Mouse (Mus musculus) hindbrain, postnatal 0 days (tissue): ENCODE results near the gene Psmb9. TPM values are rescaled to one million over a fixed set of nuclear protein-coding genes. Genes with fewer than 3 reads are reported as not detected.
"Not testable (repeated sequence)": the region's sequence is repeated elsewhere in the genome, so short reads cannot be mapped to it uniquely, and the experiment has no call there.

Experiments used
- ATAC-seq: fragments of 200-750 bp; cut with Nextera tagmentation; 2 replicates; pipeline ENCODE4 v1.8.0; 2017; ENCODE audit warnings: mild to moderate bottlenecking, moderate TSS enrichment, moderate library complexity
- DNase-seq: peaks from one replicate; pipeline ENCODE4 v3.0.0-alpha.2; 2015; ENCODE audit warnings: low spot score
- H3K27ac ChIP-seq: fragments of 300-500 bp; sonication (generic); 2 replicates; pipeline ENCODE4 v1.5.1; 2014; ENCODE audit warnings: mild to moderate bottlenecking
- H3K27me3 ChIP-seq: fragments of 300-500 bp; sonication (generic); 2 replicates; pipeline ENCODE4 v1.6.1; 2014; ENCODE audit warnings: low read length, mixed read lengths; ENCODE audit not compliant: insufficient read depth
- H3K36me3 ChIP-seq: fragments of 300-500 bp; sonication (generic); 2 replicates; pipeline ENCODE4 v1.6.1; 2014; ENCODE audit warnings: low read length, mixed read lengths; ENCODE audit not compliant: insufficient read depth
- H3K4me1 ChIP-seq: fragments of 300-500 bp; sonication (generic); 2 replicates; pipeline ENCODE4 v1.6.1; 2014; ENCODE audit warnings: antibody characterized with exemption, low read length, mixed read lengths; ENCODE audit not compliant: insufficient read depth
- H3K4me2 ChIP-seq: fragments of 300-500 bp; sonication (generic); 2 replicates; pipeline ENCODE4 v1.6.1; 2014; ENCODE audit warnings: low read depth, mild to moderate bottlenecking, low read length, moderate library complexity, mixed read lengths
- H3K4me3 ChIP-seq: fragments of 300-500 bp; sonication (generic); 2 replicates; pipeline ENCODE4 v1.5.1; 2014; ENCODE audit warnings: low read length
- H3K9ac ChIP-seq: fragments of 300-500 bp; sonication (generic); replicated peaks from 2 replicates; pipeline ENCODE4 v1.6.1; 2014; ENCODE audit warnings: mild to moderate bottlenecking, low read length, moderate library complexity, mixed read lengths
- H3K9me3 ChIP-seq: fragments of 300-500 bp; sonication (generic); 2 replicates; pipeline ENCODE4 v1.6.1; 2016; ENCODE audit warnings: low read length, mixed read lengths
- CTCF ChIP-seq: IDR thresholded peaks from 2 replicates; pipeline ENCODE4 v1.5.1; 2016; ENCODE audit warnings: antibody characterized with exemption, control low read depth, low read depth
- WGBS: fragments of 180-500 bp; shearing (Covaris S2); extraction: QIAGEN DNeasy Blood & Tissue Kit; methylation state at CpG from one replicate; pipeline ENCODE4 v1.1.7; 2014; 5-methylcytosine and 5-hydroxymethylcytosine counted together
- polyA plus RNA-seq: library from polyadenylated mRNA; unstranded; fragments of >200 nt; fragmentation: Nextera tagmentation; extraction: Ambion mirVana; gene quantifications from 2 replicates; pipeline ENCODE4 v1.2.1, GENCODE M21; 2015
- total RNA-seq: library from RNA; depleted of rRNA; stranded (reverse); fragments of >200 nt; gene quantifications from 2 replicates; pipeline ENCODE4 v1.2.3, GENCODE M21; 2014

Gene Psmb9
- total and polyA plus RNA-seq, 2 experiments from 2014 or later: 0.68 to 4.2 TPM

GRCm38 (mm10) chr17:34165033-34165730, 22.4 kb downstream of the Psmb9 start:
- no peak for TF ChIP-seq CTCF
- Histone ChIP-seq H3K4me2 (no peak overlapping the region), H3K4me3 (no peak overlapping the region), H3K27me3 (no peaks in the 10 kb centered on the region), H3K9me3 (no peaks in the 10 kb centered on the region), H3K27ac (no peak overlapping the region), H3K36me3 (no peaks in the 10 kb centered on the region), H3K4me1 (no peaks in the 10 kb centered on the region), H3K9ac (no peak overlapping the region)
- WGBS: 82% methylated on average over 6 of the region's 6 CpGs
- ATAC-seq: no peak
- DNase-seq: no peak

- WGBS: 43% methylated on average over 9 of the region's 9 CpGs
- Histone ChIP-seq H3K27me3 (no peaks in the 10 kb centered on the region), H3K4me1 (no peaks in the 10 kb centered on the region), H3K36me3 (no peaks in the 10 kb centered on the region), H3K4me3 (no peak overlapping the region), H3K9ac (no peak overlapping the region), H3K9me3 (no peaks in the 10 kb centered on the region), H3K4me2 (no peak overlapping the region), H3K27ac (no peak overlapping the region)
- ATAC-seq (no peak), DNase-seq (no peak)
- TF ChIP-seq CTCF: peak; percentile 38
Observed at GRCm38 (mm10) chr17:34164202-34164895, 23.2 kb downstream of the Psmb9 start.

GRCm38 (mm10) chr17:34155534-34155933, 32.0 kb downstream of the Psmb9 start:
- Histone ChIP-seq H3K27ac (no peak overlapping the region), H3K27me3 (no peaks in the 10 kb centered on the region), H3K36me3 (no peaks in the 10 kb centered on the region), H3K4me2 (no peak overlapping the region), H3K9me3 (no peaks in the 10 kb centered on the region), H3K4me1 (no peaks in the 10 kb centered on the region), H3K9ac (no peak overlapping the region), H3K4me3 (no peak overlapping the region)
- 60% methylated on average over 5 of the region's 5 CpGs for WGBS
- TF ChIP-seq CTCF: no peak
- DNase-seq (no peak), ATAC-seq (no peak)

GRCm38 (mm10) chr17:34152923-34153322, 34.6 kb downstream of the Psmb9 start, which contains the start of gene H2-DMb1:
TSS of gene H2-DMb1 (plus strand) at chr17:34153072.
- Histone ChIP-seq H3K4me1 (no peaks in the 10 kb centered on the region), H3K9me3 (no peaks in the 10 kb centered on the region), H3K27ac (no peak within 1 kb of the TSS), H3K27me3 (no peaks in the 10 kb centered on the region), H3K36me3 (no peaks in the 10 kb centered on the region), H3K4me3 (no peak within 1 kb of the TSS), H3K4me2 (no peak within 1 kb of the TSS), H3K9ac (no peak within 1 kb of the TSS)
- DNase-seq (peak; percentile 76), ATAC-seq (peak; percentile 79; the same call in 1 of the 2 replicates)
- TF ChIP-seq CTCF: no peak
- WGBS: 66% methylated on average over 4 of the region's 4 CpGs

- peaks cover 12% of the 10 kb centered on the region; the same call in 1 of the 2 replicates for H3K27me3 ChIP-seq
- no peaks in the 10 kb centered on the region for H3K36me3 ChIP-seq
- DNase-seq (no peak), ATAC-seq (no peak)
- no peak overlapping the region for H3K9ac ChIP-seq
- no peak for TF ChIP-seq CTCF
- 71% methylated on average over 3 of the region's 3 CpGs for WGBS
- H3K4me1 ChIP-seq: no peaks in the 10 kb centered on the region
- H3K4me3 ChIP-seq: no peak overlapping the region
- no peak overlapping the region for H3K4me2 ChIP-seq
- no peak overlapping the region for H3K27ac ChIP-seq
- no peaks in the 10 kb centered on the region for H3K9me3 ChIP-seq
Observed at GRCm38 (mm10) chr17:34144960-34145371, 42.6 kb downstream of the Psmb9 start.

GRCm38 (mm10) chr17:34144221-34144620, 43.3 kb downstream of the Psmb9 start:
- not testable (repeated sequence) for H3K4me2 ChIP-seq, H3K9me3 ChIP-seq, H3K36me3 ChIP-seq, H3K9ac ChIP-seq, ATAC-seq, H3K4me3 ChIP-seq, DNase-seq, H3K27ac ChIP-seq, H3K4me1 ChIP-seq
- peaks cover 17% of the 10 kb centered on the region for H3K27me3 ChIP-seq
- 93% methylated on average over 4 of the region's 4 CpGs for WGBS

GRCm38 (mm10) chr17:34143461-34143860, 44.1 kb downstream of the Psmb9 start:
- Histone ChIP-seq H3K4me1 (peaks cover 4% of the 10 kb centered on the region; the same call in 1 of the 2 replicates), H3K27ac (no peak overlapping the region), H3K4me2 (no peak overlapping the region), H3K36me3 (no peaks in the 10 kb centered on the region), H3K9me3 (no peaks in the 10 kb centered on the region), H3K27me3 (peaks cover 24% of the 10 kb centered on the region), H3K9ac (no peak overlapping the region), H3K4me3 (no peak overlapping the region)
- ATAC-seq (no peak), DNase-seq (no peak)
- no peak for TF ChIP-seq CTCF
- 62% methylated on average over 5 of the region's 5 CpGs for WGBS
